Mouse (Mus musculus) heart, postnatal 10 days (tissue): ENCODE measurements around the gene Matk. TPM values are rescaled to one million over a fixed set of nuclear protein-coding genes. Genes with fewer than 3 reads are reported as not detected.
"Not testable (repeated sequence)": the region's sequence is repeated elsewhere in the genome, so short reads cannot be mapped to it uniquely, and the experiment has no call there.

Source experiments
- DNase-seq, 2 experiments: peaks; one replicate each; pipeline ENCODE4 v3.0.0; 2021
- intact Hi-C: fragments of 180-260 bp; cut with DNase I; formaldehyde crosslinking; loops from one replicate; pipeline ENCODE4 v1.15.1; 2025
- total RNA-seq, 2 experiments: library from RNA; stranded (reverse); gene quantifications; 2 replicates each; pipeline ENCODE4 v1.2.3; 2021

Gene Matk
- total RNA-seq, result under 1 TPM; 0.27 to 0.38 TPM

- peak; percentile 52 to 64 for DNase-seq
- intact Hi-C loops, result no loop called here
Observed at GRCm38 (mm10) chr10:81252424-81253419, at the start of gene Matk. Matk (plus strand) TSS chr10:81252935.

GRCm38 (mm10) chr10:81202978-81203720 lies 49.6 kb upstream of the Matk start:
- intact Hi-C loops, result no loop called here
- DNase-seq, result peak; percentile 38 to 48

- DNase-seq, result peak in 1 of 2 experiments; percentile 21
- intact Hi-C loops, result no loop called here
Observed at GRCm38 (mm10) chr10:81204137-81204536, 48.6 kb upstream of the Matk start.

- DNase-seq, result peak in 1 of 2 experiments; percentile 43
Observed at GRCm38 (mm10) chr10:81210154-81210553, 42.6 kb upstream of the Matk start.

GRCm38 (mm10) chr10:81216260-81216659 lies 36.5 kb upstream of the Matk start:
- no peak for DNase-seq
- intact Hi-C loops, result no loop called here

More at GRCm38 (mm10) chr10:81210154-81210553, 42.6 kb upstream of the Matk start:
- intact Hi-C loops, result no loop called here

- intact Hi-C loops, result no loop called here
- no peak for DNase-seq
Observed at GRCm38 (mm10) chr10:81216810-81217209, 35.9 kb upstream of the Matk start.

GRCm38 (mm10) chr10:81217267-81217666 lies 35.5 kb upstream of the Matk start:
- peak in 1 of 2 experiments; percentile 44 for DNase-seq
- intact Hi-C loops, result not testable (repeated sequence)

- intact Hi-C loops, result loop anchor here (1.0 kb wide), 1 partner anchor 20 kb away; no protein-coding TSS in a partner anchor
- DNase-seq, result peak; percentile 75 to 84
Observed at GRCm38 (mm10) chr10:81217964-81218363, 34.8 kb upstream of the Matk start.

GRCm38 (mm10) chr10:81221402-81222015 lies 31.2 kb upstream of the Matk start:
- intact Hi-C loops, result no loop called here
- no peak for DNase-seq

GRCm38 (mm10) chr10:81223731-81224130 lies 29.0 kb upstream of the Matk start:
- intact Hi-C loops, DNase-seq: not testable (repeated sequence)

- intact Hi-C loops, result no loop called here
- no peak for DNase-seq
Observed at GRCm38 (mm10) chr10:81229735-81230437, 22.8 kb upstream of the Matk start.

- peak in 1 of 2 experiments; percentile 31 for DNase-seq
- intact Hi-C loops, result no loop called here
Observed at GRCm38 (mm10) chr10:81230438-81231332, 22.1 kb upstream of the Matk start, which contains the start of gene Atcay. Atcay (minus strand) TSS chr10:81230833.

GRCm38 (mm10) chr10:81231436-81231835 lies 21.3 kb upstream of the Matk start:
- intact Hi-C loops, result no loop called here
- no peak for DNase-seq

- intact Hi-C loops, result no loop called here
- DNase-seq, result peak; percentile 86 to 89
Observed at GRCm38 (mm10) chr10:81232580-81233225, 20.0 kb upstream of the Matk start, which contains the start of gene Zfr2. Zfr2 (plus strand) TSS chr10:81233155.

GRCm38 (mm10) chr10:81233226-81233585 lies 19.5 kb upstream of the Matk start:
- intact Hi-C loops, result no loop called here
- DNase-seq, result no peak

GRCm38 (mm10) chr10:81234206-81234605 lies 18.5 kb upstream of the Matk start:
- intact Hi-C loops, result no loop called here
- no peak for DNase-seq

- intact Hi-C loops, result no loop called here
- DNase-seq, result no peak
Observed at GRCm38 (mm10) chr10:81236471-81237268, 16.1 kb upstream of the Matk start.

- intact Hi-C loops, result no loop called here
- DNase-seq, result no peak
Observed at GRCm38 (mm10) chr10:81238618-81239017, 14.1 kb upstream of the Matk start.
